Mouse (Mus musculus): Measurements from ENCODE around the gene Med14.

DNA sequence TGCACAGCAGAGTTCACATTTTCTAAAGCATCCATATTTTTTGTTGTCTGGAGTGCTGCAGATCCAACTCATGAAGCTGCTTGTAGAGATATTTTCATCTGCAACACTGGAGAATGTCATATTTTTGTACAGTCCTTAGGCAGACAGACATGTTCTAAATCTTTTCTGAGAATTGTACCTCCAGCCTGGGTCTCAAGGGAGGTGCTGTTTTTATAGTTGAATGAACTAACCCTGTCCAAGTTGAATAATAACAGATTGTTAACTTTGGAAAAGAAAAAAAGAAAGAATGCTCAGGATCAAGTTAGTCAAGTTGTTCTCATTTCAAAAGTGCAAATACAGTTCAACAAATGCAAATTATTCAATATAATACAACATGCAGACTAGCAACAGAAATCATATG is 21.5 kb downstream of the Med14 start:
- TF ChIP-seq FLI1 (IDR thresholded peaks at IDR 0.05; ENCODE audit: low read length) (no peak), GATA1 (IDR thresholded peaks at IDR 0.05; ENCODE audit: borderline replicate concordance, low read length) (no peak)

All from megakaryocyte, embryonic 14.5 days (primary cell).